Mouse (Mus musculus): ENCODE measurements around the gene Zfp12. TPM values are rescaled to one million over a fixed set of nuclear protein-coding genes. Genes with fewer than 3 reads are reported as not detected.

Gene Zfp12
- polyA plus RNA-seq, 1 experiment: 9.0 TPM

GRCm38 (mm10) chr5:143252791-143253185 lies 17.8 kb downstream of the Zfp12 start:
- H3K27me3 ChIP-seq (ENCODE audit: control insufficient read depth, insufficient read depth, low read length): peaks cover 17% of the 10 kb centered on the region
- H3K36me3 ChIP-seq (ENCODE audit: control insufficient read depth, insufficient read depth, low read length): peaks cover 6% of the 10 kb centered on the region; the same call in 1 of the 2 replicates
- WGBS: 31% methylated on average over 18 of the region's 18 CpGs

GRCm38 (mm10) chr5:143253186-143253880 lies 18.4 kb downstream of the Zfp12 start:
- WGBS: 8% methylated on average over 103 of the region's 103 CpGs

More at GRCm38 (mm10) chr5:143252791-143253185, 17.8 kb downstream of the Zfp12 start:
- no peak overlapping the region for H3K4me3 ChIP-seq (ENCODE audit: extremely low read depth, insufficient read depth, insufficient read length)
- H3K27ac ChIP-seq (ENCODE audit: insufficient read depth, low read length): no peak overlapping the region
- peaks cover 16% of the 10 kb centered on the region; the same call in 1 of the 2 replicates for H3K4me1 ChIP-seq (ENCODE audit: control insufficient read depth, insufficient read depth, insufficient read length)
- TF ChIP-seq CTCF (IDR thresholded peaks at IDR 0.05; ENCODE audit: extremely low read depth, insufficient read depth, insufficient read length, insufficient replicate concordance) (no peak), POLR2A (IDR thresholded peaks at IDR 0.05; ENCODE audit: low read depth, low read length) (no peak)
- no peak for DNase-seq (ENCODE audit: low read depth in 1 of 2, low spot score in 2 of 2)

GRCm38 (mm10) chr5:143253881-143254486 lies 19.0 kb downstream of the Zfp12 start:
- no peak for TF ChIP-seq CTCF (IDR thresholded peaks at IDR 0.05; ENCODE audit: extremely low read depth, insufficient read depth, insufficient read length, insufficient replicate concordance)
- TF ChIP-seq POLR2A (IDR thresholded peaks at IDR 0.05; ENCODE audit: low read depth, low read length): no peak
- Histone ChIP-seq H3K27ac (ENCODE audit: insufficient read depth, low read length) (no peak overlapping the region), H3K27me3 (ENCODE audit: control insufficient read depth, insufficient read depth, low read length) (peaks cover 17% of the 10 kb centered on the region), H3K36me3 (ENCODE audit: control insufficient read depth, insufficient read depth, low read length) (peaks cover 6% of the 10 kb centered on the region; the same call in 1 of the 2 replicates), H3K4me1 (ENCODE audit: control insufficient read depth, insufficient read depth, insufficient read length) (peaks cover 16% of the 10 kb centered on the region; the same call in 1 of the 2 replicates), H3K4me3 (ENCODE audit: extremely low read depth, insufficient read depth, insufficient read length) (peak overlapping the region; percentile 1; the same call in 1 of the 2 replicates)
- no peak for DNase-seq (ENCODE audit: low read depth in 1 of 2, low spot score in 2 of 2)
- WGBS: 18% methylated on average over 71 of the region's 81 CpGs

More at GRCm38 (mm10) chr5:143253186-143253880, 18.4 kb downstream of the Zfp12 start:
- Histone ChIP-seq H3K4me1 (ENCODE audit: control insufficient read depth, insufficient read depth, insufficient read length) (peaks cover 16% of the 10 kb centered on the region; the same call in 1 of the 2 replicates), H3K27ac (ENCODE audit: insufficient read depth, low read length) (no peak overlapping the region), H3K36me3 (ENCODE audit: control insufficient read depth, insufficient read depth, low read length) (peaks cover 6% of the 10 kb centered on the region; the same call in 1 of the 2 replicates), H3K27me3 (ENCODE audit: control insufficient read depth, insufficient read depth, low read length) (peaks cover 17% of the 10 kb centered on the region), H3K4me3 (ENCODE audit: extremely low read depth, insufficient read depth, insufficient read length) (peak overlapping the region; percentile 1; the same call in 1 of the 2 replicates)
- no peak for TF ChIP-seq POLR2A (IDR thresholded peaks at IDR 0.05; ENCODE audit: low read depth, low read length)
- TF ChIP-seq CTCF (IDR thresholded peaks at IDR 0.05; ENCODE audit: extremely low read depth, insufficient read depth, insufficient read length, insufficient replicate concordance): no peak
- no peak for DNase-seq (ENCODE audit: low read depth in 1 of 2, low spot score in 2 of 2)

GRCm38 (mm10) chr5:143254487-143255130 lies 19.6 kb downstream of the Zfp12 start:
- Histone ChIP-seq H3K36me3 (ENCODE audit: control insufficient read depth, insufficient read depth, low read length) (peaks cover 6% of the 10 kb centered on the region; the same call in 1 of the 2 replicates), H3K4me3 (ENCODE audit: extremely low read depth, insufficient read depth, insufficient read length) (no peak overlapping the region), H3K27me3 (ENCODE audit: control insufficient read depth, insufficient read depth, low read length) (peaks cover 17% of the 10 kb centered on the region), H3K4me1 (ENCODE audit: control insufficient read depth, insufficient read depth, insufficient read length) (peaks cover 16% of the 10 kb centered on the region; the same call in 1 of the 2 replicates), H3K27ac (ENCODE audit: insufficient read depth, low read length) (no peak overlapping the region)
- no peak for DNase-seq (ENCODE audit: low read depth in 1 of 2, low spot score in 2 of 2)
- 25% methylated on average over 66 of the region's 66 CpGs for WGBS
- TF ChIP-seq POLR2A (IDR thresholded peaks at IDR 0.05; ENCODE audit: low read depth, low read length) (no peak), CTCF (IDR thresholded peaks at IDR 0.05; ENCODE audit: extremely low read depth, insufficient read depth, insufficient read length, insufficient replicate concordance) (no peak)

- no peak for TF ChIP-seq POLR2A (IDR thresholded peaks at IDR 0.05; ENCODE audit: low read depth, low read length)
- TF ChIP-seq CTCF (IDR thresholded peaks at IDR 0.05; ENCODE audit: extremely low read depth, insufficient read depth, insufficient read length, insufficient replicate concordance): no peak
- no peak for DNase-seq (ENCODE audit: low read depth in 1 of 2, low spot score in 2 of 2)
- Histone ChIP-seq H3K36me3 (ENCODE audit: control insufficient read depth, insufficient read depth, low read length) (peaks cover 6% of the 10 kb centered on the region; the same call in 1 of the 2 replicates), H3K27ac (ENCODE audit: insufficient read depth, low read length) (no peak overlapping the region), H3K27me3 (ENCODE audit: control insufficient read depth, insufficient read depth, low read length) (peaks cover 17% of the 10 kb centered on the region), H3K4me1 (ENCODE audit: control insufficient read depth, insufficient read depth, insufficient read length) (peaks cover 16% of the 10 kb centered on the region; the same call in 1 of the 2 replicates), H3K4me3 (ENCODE audit: extremely low read depth, insufficient read depth, insufficient read length) (no peak overlapping the region)
- 30% methylated on average over 24 of the region's 24 CpGs for WGBS
Measured at GRCm38 (mm10) chr5:143255131-143255519, 20.2 kb downstream of the Zfp12 start.

GRCm38 (mm10) chr5:143255802-143256201 lies 20.8 kb downstream of the Zfp12 start:
- peaks cover 16% of the 10 kb centered on the region; the same call in 1 of the 2 replicates for H3K4me1 ChIP-seq (ENCODE audit: control insufficient read depth, insufficient read depth, insufficient read length)
- H3K4me3 ChIP-seq (ENCODE audit: extremely low read depth, insufficient read depth, insufficient read length): no peak overlapping the region
- 92% methylated on average over 5 of the region's 5 CpGs for WGBS
- TF ChIP-seq CTCF (IDR thresholded peaks at IDR 0.05; ENCODE audit: extremely low read depth, insufficient read depth, insufficient read length, insufficient replicate concordance) (no peak), POLR2A (IDR thresholded peaks at IDR 0.05; ENCODE audit: low read depth, low read length) (no peak)
- H3K27ac ChIP-seq (ENCODE audit: insufficient read depth, low read length): no peak overlapping the region
- DNase-seq (ENCODE audit: low read depth in 1 of 2, low spot score in 2 of 2): no peak
- H3K27me3 ChIP-seq (ENCODE audit: control insufficient read depth, insufficient read depth, low read length): peaks cover 17% of the 10 kb centered on the region
- H3K36me3 ChIP-seq (ENCODE audit: control insufficient read depth, insufficient read depth, low read length): peaks cover 6% of the 10 kb centered on the region; the same call in 1 of the 2 replicates

Measured in spleen, adult 2 months (tissue).